Mouse (Mus musculus): ENCODE results near the gene Elmod3.

Gene Elmod3

DNA sequence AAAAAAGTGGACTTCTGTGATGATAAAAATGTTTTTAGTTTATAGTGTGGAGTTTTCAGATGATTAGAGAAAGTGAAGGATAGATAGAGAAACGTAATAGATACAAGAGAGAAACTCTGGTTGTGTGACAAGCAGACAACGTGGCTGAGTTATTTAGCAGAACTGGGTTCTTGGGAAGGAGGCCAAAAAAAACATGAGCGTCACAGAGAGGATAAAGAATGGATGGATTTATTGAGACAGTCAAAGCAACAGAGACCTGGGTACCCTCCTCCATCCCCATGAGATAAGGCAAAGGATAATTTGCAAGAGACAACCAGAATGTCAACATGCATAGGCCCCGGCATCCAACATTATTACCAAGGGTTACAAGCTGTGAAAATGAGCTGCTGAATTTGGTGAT lies 12.0 kb upstream of the Elmod3 start:
- DNase-seq: no peak

DNA sequence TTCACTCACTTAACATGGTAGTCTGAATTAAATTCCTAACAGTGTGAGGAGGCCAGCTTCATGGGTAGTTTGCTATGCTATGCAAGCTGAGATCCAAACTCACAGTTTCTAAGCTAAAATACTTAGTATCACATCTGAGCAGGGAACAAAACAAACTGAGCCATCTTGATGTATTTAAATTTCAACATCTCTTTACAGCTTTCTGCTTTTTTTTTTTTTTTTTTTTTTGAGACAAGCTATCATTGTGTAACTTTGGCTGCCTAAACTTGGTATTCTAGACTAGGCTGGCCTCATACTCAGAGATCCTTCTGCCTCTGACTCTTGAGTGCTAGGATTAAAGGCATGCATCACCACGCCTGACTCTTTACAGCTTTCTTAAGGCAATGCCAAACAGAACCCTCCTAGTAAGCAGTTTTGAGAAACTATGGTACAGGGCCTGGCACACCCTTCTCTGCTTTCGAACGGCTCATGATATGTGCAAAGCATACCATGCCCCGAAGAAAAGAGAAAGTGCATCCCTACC lies 10.5 kb upstream of the Elmod3 start:
- DNase-seq: no peak

DNA sequence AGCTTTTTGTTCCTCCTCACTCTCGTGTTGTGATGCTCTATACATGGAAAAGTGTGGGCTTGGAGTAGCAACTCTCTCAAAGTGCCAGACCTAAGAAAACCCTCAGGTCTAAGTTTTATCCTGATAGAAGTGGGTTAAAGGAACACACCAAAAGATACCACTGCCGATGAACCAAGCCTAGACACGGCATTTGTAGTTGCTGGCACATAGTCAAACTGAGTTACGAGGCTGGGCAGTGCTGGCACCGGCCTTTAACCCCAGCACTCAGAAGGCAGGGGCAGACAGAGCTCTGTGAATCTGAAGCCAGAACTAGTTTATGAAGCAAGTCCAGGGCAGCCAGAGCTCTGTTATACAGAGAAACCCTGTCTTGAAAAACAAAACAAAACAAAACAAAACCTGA lies 9.5 kb upstream of the Elmod3 start:
- DNase-seq: peak; percentile 70 to 85

DNA sequence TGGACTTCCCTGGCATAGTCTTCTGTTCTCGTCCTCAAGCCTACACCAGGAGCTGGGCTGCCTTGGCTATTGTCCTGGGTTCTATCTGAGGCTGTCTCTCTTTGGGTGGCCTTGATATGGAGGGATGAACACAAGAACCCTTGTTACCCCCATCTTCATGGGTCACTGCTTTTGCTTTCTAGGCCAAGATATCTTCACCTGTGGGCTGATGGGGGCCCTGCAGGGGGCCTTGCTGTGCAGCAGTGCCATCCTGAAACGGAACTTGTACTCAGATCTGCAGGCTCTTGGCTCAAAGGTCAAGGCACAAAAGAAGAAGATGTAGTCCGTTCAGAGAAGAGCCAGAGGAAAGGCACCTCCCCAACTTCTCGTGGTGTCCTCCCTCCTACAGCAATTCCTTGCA lies 8.8 kb upstream of the Elmod3 start:
- DNase-seq: peak; percentile 56 to 82

DNA sequence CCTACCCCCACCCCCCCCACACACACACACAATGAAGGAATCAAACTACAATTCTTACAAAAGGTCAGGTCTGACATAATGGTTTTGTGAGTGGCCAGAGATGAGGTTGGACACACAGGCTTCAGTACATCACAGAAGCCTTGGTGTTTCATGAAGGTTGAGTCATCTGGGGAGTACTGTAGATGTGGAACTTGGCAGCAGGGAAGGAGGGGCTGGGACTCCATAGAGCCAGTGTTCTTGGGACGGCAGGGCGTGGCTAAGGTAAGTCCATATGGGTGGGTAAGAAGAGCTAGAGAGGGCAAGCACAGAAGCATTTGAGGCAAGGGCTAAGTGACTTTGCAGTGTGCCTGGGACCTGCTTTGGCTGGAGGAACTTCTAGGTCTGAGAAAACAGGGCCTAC lies 5.9 kb upstream of the Elmod3 start:
- no peak for DNase-seq

DNA sequence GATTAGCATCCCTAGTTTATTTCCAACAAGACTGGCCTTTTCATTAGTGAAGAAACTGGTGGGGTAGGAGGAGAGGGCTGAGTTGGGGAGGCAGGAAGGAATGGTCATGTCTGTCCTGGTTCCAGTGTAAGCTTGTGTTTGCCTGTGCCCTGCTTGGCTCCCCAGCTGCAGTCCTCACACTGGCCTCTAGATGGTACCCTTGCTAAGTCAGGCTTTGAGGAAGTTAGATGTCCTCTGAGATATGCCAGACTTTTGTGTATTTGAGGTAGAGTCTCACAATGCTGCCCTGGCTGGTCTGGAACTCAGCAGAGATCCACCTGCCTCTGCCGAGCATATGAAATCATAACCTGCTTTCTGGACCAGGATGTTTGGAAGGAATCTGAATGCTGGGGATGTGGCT lies 3.5 kb upstream of the Elmod3 start:
- DNase-seq: peak; percentile 86 to 93

DNA sequence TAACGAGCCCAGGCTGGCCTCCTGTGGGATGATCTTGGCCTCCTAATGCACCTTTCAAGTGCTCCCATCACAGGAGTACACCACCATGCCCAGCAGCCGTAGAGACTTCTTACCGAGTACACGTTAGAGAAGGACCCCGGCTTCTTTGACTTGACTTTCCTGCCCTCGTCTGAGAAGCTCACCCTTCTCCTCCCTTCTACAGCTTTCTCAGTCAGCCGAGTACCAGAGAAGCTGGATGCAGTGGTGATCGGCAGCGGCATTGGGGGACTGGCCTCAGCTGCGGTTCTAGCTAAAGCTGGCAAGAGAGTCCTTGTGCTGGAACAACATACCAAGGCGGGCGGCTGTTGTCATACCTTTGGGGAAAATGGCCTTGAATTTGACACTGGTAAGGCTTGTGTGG lies 2.6 kb upstream of the Elmod3 start:
- no peak for DNase-seq

DNA sequence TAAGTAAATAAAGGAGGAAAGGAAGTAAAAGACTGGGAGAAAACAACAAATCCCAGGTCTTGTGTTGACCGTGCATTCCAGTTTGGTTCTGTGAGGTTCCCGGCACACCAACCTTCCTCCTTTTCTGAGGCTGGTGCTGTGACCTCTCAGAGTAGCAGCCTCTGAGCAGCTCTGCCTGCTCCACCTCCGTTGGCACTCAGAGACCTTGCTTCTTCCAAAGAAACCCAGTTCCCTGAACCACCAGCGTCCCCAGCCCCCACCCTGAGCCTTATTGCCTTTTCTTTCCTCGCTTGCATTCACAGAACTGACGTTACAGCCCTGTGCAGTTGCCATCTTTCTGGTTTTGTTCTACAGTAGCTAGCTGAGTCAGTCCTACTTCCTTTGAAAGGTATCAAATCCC lies 2.0 kb upstream of the Elmod3 start:
- DNase-seq: no peak

DNA sequence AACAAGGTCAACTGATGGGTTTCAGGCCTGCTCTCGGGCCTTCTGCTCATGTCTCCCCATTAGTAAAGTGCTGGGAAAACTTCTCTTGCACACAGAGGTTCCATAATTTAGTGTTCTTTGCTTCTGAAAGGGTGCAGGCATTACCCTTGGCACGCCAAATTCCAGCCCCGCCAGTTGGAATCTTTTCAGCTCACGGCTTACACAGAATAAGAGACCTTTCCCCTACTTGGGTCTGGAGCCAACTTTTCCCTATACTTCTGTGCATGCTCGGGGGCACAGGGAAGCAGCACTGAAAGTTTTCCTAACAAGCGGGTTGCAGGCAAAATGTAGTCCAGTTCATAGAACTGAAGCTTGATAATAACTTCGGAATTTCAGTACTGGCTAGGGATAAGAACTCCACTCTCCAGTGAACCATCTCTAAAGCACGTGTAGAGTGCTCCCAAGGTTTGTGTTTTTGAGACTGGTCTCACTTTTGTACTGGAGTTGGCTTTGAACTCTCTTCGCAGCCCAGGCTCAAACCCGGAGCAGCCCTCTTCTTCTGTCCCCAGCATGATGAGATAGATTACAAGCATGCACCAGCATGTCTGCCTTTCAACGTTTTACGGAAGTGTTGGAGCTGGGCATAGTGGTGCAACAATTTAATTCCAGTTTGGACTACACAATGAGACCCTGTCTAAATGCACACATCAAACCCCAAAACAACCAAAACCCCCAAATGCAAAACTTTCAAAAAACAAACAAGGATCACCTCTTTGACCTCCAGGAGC lies 761 bp upstream of the Elmod3 start:
- DNase-seq: peak; percentile 70 to 75

DNA sequence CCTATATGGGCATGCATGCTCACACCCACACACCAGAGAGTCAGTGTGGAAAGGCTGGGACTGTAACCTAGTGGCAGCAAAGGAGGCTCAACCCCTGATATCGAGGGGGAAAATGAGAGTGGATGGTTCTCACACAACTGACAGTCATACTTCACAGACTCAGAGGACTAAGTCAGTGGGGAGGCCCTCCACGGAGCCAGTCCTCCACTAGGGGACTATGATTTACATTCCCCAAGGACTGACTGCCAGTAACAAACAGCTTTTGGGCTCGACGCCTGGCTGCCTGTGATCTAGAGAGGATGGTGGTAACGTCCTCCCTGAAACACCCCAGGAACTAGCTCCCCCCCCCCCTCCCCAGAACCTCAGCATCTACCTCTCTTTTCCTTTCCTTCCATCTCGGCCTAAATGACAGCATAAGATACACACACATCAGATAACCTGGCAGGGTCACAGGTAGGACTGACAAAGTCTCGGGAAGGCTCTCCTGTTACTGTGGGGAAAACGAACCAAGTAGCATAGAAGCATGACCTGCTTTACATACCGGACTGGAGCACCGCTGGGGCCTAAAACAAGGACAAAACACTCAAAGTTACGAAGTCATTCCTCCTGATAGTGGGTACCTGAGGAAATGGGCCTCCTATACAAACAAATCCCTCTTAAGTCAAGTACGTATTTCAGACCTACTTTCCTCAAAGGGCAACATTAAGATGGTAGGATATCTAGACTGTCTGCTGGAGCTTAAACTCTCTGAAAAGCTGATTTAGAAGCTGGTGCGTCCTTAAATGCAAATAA lies 934 bp downstream of the Elmod3 start:
- peak; percentile 28 to 54 for DNase-seq

DNA sequence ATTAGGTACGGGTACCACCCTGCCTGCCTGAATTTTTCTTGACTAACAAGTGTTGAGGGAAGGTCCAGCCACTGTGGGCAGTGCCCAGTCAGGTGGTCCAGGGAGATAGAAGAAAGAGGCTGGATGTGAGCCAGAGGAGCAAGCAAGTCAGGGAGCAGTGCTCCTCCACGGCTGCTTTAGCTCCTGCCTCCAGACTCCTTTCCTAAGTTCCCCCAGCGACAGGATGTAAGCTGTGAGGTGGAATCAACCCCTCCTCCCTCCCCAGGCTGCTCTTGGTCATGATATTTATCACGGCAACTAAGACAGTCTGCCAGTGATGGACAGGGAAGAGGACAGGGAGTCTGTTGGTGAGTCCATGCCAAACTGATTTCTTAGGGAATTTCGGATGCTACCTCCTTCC lies 4.3 kb downstream of the Elmod3 start:
- no peak for DNase-seq

DNA sequence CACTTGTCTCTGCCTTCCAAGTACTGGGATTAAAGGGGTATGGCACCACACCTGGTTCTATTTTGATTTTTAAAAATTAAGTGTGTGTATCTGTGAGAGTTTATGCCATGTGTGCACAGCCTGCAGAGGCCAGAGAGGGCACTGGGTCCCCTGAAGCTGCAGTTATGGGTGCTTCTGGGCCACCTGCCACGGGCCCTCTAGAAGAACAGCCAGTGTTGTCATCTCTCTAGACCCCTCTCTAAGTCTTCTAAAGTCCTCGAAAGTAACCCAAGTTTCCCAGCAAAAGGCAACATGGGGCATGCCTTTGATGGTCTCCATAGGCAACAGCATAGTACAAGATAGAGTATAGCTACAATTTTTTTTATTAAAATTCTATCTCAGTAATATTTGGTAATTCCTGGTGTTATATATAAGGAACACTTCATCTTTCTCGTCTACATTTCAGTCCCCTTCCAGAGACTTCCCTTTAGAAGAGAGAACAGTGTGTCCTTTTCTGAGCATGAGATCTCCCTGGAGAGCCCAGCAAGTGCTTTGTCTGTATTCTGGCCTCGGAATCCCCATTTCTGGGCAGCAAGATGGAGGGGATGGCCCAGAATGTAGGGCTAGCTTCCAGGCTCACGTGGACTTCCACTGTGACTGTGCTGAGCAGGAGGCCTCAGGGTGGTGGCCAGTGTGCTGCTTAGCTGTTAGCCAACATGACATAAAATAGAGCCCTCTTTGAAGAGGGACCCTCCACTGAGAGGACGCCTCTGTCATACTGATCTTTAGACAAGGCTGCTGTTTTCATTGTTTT lies 5.0 kb downstream of the Elmod3 start:
- no peak for DNase-seq

DNA sequence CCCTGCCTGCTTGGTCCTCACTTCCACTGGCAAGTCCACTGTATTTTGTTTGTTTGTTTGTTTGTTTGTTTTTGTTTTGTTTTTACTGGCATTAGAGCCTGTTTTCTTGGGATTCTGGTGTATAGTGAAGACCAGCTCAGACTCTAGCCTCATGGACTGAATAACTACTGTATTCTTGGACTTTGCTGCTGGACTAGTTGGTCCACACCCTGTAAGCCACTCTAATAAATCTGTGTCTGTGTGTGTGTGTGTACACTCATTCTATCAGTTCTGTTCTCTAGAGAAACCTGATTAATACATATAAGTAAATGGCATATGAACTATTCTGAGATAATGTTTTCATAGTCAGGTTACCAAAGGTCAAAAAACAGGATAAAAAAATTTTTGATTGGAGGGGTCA lies 8.1 kb downstream of the Elmod3 start:
- DNase-seq: no peak

DNA sequence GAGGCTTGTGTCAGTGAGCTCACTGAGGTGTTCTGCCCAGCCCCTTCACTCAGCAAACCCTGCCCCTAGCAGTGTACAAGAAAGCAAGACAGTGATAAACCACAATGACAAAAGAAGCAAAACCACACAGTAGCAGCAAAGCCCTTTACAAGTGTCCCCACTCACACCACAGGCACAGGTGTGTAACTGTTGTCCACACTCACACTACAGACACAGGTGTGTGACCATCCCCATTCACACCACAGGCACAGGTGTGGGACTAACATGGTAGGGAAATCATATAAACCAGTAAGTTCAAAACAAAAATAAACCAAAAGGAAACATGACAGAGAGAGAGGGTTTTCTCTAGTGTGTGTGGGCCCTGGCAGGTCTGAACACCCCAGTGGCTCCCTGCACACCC lies 9.9 kb downstream of the Elmod3 start:
- no peak for DNase-seq

DNA sequence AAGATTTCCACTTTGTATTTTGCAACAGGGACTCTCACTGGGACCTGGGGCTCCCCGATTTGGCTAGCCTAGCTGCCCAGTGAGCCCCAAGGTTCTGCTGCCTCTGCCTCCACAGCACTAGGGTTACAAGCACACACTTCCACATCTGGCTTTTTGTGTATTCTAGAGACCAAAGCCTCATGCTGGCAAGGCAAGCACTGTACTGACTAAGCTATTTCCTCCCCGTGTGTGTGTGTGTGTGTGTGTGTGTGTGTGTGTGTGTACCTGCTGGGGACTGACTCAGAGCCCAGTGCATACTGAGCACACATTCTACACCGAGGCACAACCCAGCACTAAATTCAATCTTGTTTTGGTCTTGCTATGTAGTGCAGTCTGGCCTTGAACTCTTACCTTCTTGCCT lies 11.5 kb downstream of the Elmod3 start:
- no peak for DNase-seq

DNA sequence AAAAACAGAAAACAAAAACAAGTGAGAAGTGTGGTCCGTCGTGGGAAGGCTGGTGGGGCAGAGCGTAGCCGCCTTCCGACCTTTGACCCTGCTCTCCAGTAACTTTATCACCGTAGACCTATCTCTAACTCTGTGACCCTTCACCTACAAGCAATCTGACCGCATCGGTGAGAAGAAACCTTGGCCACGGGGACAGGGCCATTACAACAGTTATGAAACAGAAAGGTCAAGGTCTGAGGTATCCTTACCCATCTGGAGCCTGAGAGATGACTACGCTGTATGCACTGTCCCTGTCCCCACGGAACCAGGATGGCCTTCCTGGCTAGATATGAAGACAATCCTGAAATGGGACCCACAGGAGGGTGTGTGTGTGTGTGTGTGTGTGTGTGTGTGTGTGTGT lies 14.1 kb downstream of the Elmod3 start:
- peak in 1 of 2 experiments; percentile 72 for DNase-seq

DNA sequence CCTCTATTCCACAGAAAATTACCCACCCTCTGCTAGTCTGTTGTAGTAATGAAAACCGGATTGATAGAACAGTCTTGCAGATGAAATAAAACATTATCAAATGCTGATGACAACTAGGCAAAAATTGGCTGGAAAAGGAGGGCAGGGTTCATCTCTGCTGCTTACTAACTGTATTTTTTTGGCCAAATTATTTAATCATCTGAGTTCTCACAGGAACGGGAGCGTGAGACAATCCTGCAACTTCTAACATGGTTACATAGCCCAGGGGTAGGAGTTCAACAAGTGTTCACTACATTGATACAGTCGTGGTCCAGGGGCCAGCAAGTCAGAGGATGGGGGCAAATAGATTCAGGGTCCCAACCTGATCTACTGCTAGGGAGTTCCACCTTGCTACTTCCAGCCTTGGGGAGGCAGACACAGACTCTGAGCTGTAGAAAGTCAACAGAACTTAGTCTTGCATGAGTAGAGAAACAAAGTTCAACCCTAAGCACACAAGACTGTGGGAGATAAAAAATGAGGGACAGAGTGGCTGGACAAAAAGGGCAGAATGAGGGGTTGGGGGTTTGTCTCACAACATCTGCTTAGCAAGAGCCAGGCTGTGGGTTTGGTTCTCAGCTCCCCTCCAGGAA lies 14.9 kb downstream of the Elmod3 start:
- no peak for DNase-seq

DNA sequence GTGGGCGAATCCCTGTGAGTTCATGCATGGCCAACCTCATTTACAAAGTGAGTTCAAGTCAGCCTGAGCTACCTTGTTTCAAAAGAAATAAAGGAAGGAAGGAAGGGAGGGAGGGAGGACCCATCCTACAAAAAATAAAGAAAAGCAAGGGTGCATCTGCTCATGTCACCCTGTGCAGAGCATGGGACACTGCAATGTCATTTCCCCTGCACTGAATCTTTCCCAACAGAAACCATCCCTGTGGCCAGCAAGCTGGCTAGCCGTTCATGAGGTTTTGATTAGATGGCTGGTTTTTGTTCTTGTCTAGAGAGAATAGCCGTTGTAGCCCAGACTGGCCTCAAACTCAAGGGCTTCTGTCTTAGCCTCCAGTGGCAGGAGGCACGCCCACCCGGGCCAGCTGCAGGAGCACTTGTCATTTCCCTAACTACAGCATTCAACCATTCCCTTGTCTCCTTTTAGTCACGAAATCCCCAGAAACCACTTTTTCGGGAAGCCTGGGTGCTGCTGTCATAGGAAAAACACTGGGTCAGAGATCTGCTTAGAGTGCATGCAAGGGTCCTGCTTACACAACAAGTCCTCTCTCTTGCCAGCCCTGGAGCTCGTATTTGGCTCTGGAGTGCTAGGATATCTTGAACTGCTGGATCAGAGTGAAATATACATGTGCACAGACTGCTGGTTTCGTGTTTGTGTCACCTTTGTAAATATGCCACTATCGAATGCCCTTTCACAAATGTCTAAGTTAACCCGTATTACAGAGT lies 16.4 kb downstream of the Elmod3 start:
- peak in 1 of 2 experiments; percentile 53 for DNase-seq

DNA sequence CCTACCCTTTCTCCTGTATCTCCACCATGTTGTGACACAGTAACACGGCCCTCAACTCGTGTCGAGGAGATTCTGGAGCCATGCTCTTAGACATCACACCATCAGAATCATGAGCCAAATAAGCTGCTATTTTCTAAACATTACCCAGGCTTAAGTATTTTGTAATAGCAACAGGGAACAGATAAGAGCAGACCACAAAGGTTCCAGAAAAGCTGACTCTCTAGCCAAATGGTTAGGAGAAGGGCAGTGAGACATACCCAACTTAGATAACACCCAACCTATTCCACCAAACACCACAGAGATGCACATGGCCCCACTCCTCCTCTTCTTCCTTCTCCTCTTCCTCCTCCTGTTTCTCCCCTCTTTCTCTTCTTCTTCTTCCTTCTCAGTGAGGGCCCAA lies 22.2 kb downstream of the Elmod3 start:
- no peak for DNase-seq

DNA sequence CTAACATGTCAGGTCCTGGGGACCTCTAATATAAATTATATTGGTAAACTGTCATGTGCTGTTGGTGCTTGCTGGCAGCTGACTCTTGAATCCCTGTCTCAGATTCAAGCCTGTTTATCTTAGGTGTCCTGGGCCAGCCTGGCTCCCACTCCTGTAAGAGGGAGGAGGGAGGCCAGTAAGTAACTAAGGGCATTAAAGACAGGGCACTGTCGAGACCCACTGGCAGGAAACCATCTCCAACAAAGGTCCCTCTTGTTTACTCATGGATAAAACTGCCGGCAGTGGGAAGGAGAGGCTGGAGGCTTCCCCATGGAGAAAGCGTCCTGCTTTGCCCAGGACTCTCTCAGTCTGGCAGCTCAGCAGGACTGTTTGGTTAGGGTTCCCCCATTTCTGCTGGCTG lies 26.4 kb downstream of the Elmod3 start:
- DNase-seq: no peak

DNA sequence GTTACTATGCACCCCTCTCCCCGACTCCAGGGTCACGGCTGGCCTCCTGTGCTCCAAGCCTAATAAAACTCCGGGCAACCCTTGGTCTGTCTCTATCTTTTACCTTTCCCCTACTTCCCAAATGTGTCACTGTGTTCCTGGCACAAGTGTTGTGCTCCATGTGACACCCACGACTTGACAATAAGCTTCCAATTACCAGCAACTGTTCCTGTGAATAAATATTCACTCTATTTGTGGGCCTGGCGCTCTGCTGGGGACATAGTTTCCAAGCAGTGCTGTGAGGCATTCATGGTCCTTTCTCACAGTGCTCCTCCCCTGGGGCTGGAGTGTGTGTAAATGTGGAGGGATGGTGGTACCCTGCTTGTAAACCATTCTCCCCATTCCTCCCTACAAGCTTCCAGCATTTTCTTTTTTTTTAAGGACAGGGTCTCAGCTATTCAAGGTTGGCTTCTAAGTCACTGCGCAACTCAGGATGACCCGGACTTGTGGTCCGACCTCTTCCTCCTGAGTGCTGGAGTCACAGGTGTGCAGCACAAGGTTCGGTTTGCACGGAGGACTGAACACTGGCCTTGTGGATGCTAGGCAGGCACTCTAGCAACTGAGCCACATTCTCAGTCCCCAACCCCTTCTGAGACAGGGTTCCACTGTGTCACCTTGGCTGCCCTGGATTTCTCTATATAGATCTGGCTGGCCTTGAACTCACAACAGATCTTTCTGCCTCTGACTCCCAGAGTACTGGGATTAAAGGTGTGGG lies 27.4 kb downstream of the Elmod3 start:
- DNase-seq: no peak

Data from kidney, postnatal 25 days (tissue).